Mouse (Mus musculus): ENCODE measurements at regions not wholly inside any gene's neighbourhood (a gene's known extent, or its start where the extent isn't known, plus 50 kb on each side); places are given as distances from the start of the nearest gene placed in this dataset.

- TF ChIP-seq CTCF (IDR thresholded peaks at IDR 0.05; ENCODE audit: insufficient read depth, low read depth, low read length) (no peak), POLR2A (IDR thresholded peaks at IDR 0.05; ENCODE audit: insufficient read depth, low read depth, low read length) (no peak)
Measured at GRCm38 (mm10) chr6:31934826-31935225, 115.2 kb upstream of the 1700012A03Rik start.

All from olfactory bulb, adult 2 months (tissue).